Mouse (Mus musculus): ENCODE data around the gene Tmigd3. TPM values are rescaled to one million over a fixed set of nuclear protein-coding genes. Genes with fewer than 3 reads are reported as not detected.

Gene Tmigd3
- not detected for polyA plus RNA-seq (2017; shearing (Covaris generic))

DNA sequence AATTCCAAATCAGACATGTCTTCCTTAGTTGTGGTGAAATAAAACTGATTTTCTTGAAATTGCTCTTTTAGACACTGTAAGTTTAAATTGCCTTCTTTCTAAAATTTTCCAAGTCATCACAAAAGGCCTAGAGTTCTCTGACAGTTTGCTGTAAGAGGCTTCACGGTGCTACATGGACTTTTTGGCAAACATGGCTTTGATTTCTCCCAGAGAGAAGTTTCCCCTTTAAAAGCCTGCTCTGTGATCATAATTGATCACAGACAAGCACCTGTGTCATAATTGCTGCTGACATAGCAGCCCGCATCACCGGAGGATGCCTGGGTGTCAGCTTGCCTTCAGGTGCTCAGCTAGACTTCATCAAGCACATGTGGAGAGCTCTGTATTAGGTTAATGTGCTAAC is at the start of gene Tmigd3, which contains the start of gene Adora3:
TSS of gene Tmigd3 (plus strand) at position 346 of the 400 bp plus-strand sequence.
TSS of gene Adora3 (plus strand) at position 301 of the 400 bp plus-strand sequence.

GRCm38 (mm10) chr3:105932240-105933071 is 61.8 kb downstream of the Tmigd3 start, which contains the start of gene I830077J02Rik:
Gene I830077J02Rik (minus strand): TSS chr3:105932664.

DNA sequence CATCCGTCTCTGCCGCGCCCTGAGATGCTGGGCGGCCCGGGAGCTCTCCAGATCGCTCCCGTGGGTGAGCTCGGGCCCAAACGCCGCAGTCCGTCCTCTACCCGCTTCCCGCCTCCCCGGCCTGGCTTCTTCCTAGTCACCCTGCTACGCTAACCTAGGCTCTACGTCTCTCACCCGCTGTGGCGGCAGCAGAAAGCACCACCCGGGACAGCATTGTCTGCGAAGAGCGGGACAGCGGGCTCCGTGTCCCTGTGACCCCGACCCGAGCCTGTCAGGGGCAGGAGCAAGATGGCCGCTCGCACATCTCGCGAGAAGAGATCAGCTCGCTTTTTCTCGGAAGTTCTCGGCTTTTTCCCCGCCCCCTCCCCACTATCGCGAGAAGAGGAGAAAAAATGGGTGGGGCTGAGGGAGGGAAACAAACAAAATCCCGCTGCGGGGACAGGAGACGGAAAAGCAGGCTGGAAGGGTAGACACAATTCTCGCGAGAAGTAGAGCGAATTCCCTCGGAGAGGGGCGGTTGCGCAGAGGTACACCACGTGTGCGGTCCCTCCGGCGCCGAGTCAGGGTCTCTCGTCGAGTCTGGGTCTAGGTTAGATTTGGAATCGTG is 88.4 kb downstream of the Tmigd3 start, which contains the start of gene Wdr77:
TSS of gene Wdr77 (plus strand) at position 396 of the 607 bp plus-strand sequence.

DNA sequence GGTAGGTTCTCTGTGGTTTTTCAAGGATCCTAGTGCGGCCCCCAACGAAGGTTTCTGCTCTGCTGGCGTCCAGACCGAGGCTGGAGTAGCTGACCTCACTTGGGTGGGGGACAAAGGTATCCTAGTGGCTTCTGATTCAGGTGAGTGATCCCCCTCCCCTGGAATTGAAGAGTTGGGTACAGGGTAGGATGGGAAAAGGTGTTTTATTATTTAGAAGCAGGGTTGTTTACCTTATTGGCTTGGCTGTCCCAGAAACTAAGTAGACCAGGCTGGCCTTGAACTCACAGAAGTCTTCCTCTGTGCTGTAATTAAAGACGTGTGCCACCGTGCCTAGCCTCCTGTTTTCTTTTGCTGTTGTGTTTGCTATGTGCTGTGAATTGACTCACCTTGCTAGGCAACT is 89.3 kb downstream of the Tmigd3 start, which contains the start of gene Atp5f1:
TSS of gene Atp5f1 (minus strand) at position 101 of the 400 bp plus-strand sequence.

DNA sequence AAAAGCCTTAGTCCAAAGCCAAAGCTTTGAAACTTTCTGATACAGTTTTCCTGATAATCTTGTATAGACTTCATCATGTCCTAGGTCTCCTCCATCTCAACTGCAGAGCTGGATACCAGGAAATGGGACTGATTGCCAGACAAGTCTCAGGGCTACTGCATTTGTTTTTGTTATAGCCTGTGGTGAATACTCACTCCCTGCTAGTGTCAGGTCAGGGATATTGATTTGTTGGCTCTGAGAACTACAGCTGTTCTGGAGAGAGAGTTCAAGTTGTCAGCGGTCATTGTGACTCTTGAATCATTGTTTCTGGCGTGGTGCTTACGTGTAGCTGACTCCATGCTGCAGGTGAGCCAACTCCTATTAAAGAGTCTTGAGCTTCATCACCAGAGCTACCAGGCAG is 102.7 kb downstream of the Tmigd3 start, which contains the start of gene Ovgp1:
TSS of gene Ovgp1 (plus strand) at position 301 of the 400 bp plus-strand sequence.

Other genes starting within 250 kb of the Tmigd3 start
- gene Ddx20, start 183.3 kb upstream of the Tmigd3 start, polyA plus RNA-seq (2017; shearing (Covaris generic)) = 29.1 TPM
- gene Inka2, start 166.3 kb upstream of the Tmigd3 start, polyA plus RNA-seq (2017; shearing (Covaris generic)) = 3.1 TPM
- gene Rap1a, start 69.6 kb upstream of the Tmigd3 start, polyA plus RNA-seq (2017; shearing (Covaris generic)) = 278 TPM
- gene Adora3, start within 50 bp of the Tmigd3 start, polyA plus RNA-seq (2017; shearing (Covaris generic)) = not detected
- gene I830077J02Rik, start 61.8 kb downstream of the Tmigd3 start, polyA plus RNA-seq (2017; shearing (Covaris generic)) = 0.60 TPM
- gene Wdr77, start 88.5 kb downstream of the Tmigd3 start, polyA plus RNA-seq (2017; shearing (Covaris generic)) = 83.1 TPM
- gene Atp5f1, start 89.2 kb downstream of the Tmigd3 start, polyA plus RNA-seq (2017; shearing (Covaris generic)) = 353 TPM
- 7.7 TPM for gene Ovgp1, start 102.8 kb downstream of the Tmigd3 start, polyA plus RNA-seq (2017; shearing (Covaris generic))
- 1.6 TPM for gene Pifo, start 143.7 kb downstream of the Tmigd3 start, polyA plus RNA-seq (2017; shearing (Covaris generic))
- 12.3 TPM for gene Chil5, start 161.9 kb downstream of the Tmigd3 start, polyA plus RNA-seq (2017; shearing (Covaris generic))
- gene Chia1, start 242.3 kb downstream of the Tmigd3 start, polyA plus RNA-seq (2017; shearing (Covaris generic)) = 20.0 TPM

Data from CD4-positive, CD25-positive, alpha-beta regulatory T cell (primary cell).